Mouse (Mus musculus): Measurements from ENCODE around the gene Zfyve28.

DNA sequence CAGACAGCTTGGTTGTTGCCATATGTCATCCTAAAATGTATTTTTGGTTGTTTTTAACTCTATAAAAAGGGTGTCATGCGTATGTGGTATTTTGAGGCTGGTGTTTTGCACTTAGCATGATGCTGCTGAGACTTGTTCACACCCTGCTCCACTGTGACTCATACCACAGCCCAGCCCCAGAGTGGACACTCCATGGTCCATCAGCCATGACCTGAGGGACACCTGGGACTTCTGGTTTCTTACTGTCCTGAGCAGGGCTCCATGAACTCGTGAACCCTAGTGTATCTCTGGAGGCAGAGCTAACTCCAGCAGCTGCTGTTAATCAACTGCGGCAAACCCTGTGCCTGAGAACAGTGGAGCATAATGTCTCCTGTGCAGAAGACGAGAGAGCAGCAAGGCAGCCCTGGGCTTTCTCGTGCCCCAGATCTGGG is 15.0 kb downstream of the Zfyve28 start:
- TF ChIP-seq CTCF (IDR thresholded peaks at IDR 0.05; ENCODE audit: low read depth) (no peak), EP300 (IDR thresholded peaks at IDR 0.05; ENCODE audit: low read depth) (no peak)
